Mouse (Mus musculus): ENCODE data around the gene Mlycd.

Gene Mlycd

DNA sequence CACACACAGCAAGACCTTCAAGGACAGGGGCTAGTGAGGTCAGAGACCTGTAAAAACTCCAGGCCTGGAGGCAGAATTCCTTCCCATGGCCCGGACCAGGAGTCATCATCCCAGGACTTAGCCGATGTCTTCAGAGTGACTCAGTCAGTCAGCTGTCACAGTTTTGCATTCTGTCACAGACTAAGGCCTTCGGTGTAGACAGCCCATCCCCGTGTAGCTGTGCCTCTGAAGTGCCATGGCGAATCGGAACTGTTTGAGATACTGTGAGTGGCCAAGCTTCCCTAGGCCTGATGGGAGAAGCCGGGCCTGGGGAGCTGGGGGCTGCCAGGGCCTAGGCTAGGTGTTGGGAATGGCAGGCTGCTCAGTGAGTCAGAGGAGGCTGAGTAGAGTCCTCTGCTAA is 36.0 kb downstream of the Mlycd start:
- DNase-seq (ENCODE audit: extremely low spot score, low read depth, low spot score): no peak

DNA sequence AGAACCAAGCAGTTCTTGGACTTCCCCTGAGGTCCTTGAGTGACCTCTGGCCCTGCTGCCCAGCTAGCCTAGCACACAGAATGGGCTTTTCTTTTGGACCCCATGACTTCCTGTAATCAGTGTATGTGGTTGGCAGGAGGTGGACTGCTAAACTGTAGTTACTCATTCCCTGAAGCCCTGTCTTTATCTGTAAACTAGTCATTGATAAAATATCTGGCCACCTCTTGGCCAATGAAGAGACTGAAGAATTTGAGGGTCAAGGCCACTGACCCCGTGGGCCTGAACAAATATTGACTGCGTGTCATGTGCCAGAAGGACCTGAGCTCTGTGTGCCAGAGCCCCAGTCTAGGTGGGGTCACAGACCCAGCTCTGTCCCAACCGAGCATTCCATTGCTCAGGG is 37.7 kb downstream of the Mlycd start:
- DNase-seq (ENCODE audit: extremely low spot score, low read depth, low spot score): no peak

DNA sequence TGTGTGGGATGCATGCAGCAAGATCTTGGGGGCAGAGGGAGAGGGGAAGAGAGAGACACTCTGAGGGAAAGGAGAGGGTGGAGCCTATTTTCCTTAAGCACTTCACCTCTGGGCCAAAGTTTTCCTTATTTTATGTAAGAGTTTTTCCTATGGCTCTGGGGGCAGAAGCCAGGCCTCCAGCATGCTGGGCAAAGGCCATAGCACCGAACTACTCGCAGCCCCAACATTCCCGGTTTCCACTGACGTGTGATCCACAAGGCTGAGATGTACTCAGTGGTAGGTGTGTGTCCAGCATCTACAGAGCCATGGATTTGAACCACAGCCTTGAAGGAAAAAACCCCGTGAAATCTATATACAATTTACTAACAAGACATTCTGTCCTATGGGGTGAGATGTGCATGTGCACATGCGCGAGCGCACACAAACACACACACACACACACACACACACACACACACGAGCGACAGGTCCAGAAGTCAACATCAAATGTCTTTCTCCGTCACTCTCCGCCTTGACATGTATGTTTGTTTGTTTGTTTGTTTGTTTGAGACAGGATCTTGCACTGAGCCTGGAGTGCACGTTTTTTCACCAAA is 39.0 kb downstream of the Mlycd start, which contains the start of gene Osgin1:
Gene Osgin1, plus strand, starts transcription at position 543 of the 593 bp plus-strand sequence.
- DNase-seq (ENCODE audit: extremely low spot score, low read depth, low spot score): no peak

DNA sequence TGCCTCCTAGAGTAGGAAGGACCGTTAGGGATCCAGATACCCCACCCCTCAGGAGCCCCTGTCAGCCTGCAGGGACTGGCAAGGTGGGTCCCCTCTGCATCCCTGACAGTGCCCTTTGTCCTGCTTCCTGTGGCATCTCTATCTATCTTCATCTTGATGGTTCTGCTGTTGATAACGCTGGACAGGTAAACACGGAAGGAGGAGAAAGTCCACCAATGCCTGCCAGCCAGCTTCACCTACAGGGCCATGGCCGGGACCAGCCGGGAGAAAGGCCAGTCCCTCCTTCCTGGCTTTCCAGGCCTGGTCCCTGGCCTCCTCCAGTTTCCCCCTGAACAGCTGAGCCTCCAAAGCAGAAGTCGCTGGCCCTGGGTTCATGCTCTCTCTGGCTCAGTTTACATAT is 39.9 kb downstream of the Mlycd start:
- DNase-seq (ENCODE audit: extremely low spot score, low read depth, low spot score): no peak

GRCm38 (mm10) chr8:119435527-119435926 is 40.8 kb downstream of the Mlycd start:
- no peak for DNase-seq (ENCODE audit: extremely low spot score, low read depth, low spot score)

- no peak for DNase-seq (ENCODE audit: extremely low spot score, low read depth, low spot score)
These were observed 41.7 kb downstream of the Mlycd start for GRCm38 (mm10) chr8:119436331-119436730.

- DNase-seq (ENCODE audit: extremely low spot score, low read depth, low spot score): no peak
These were observed 42.3 kb downstream of the Mlycd start for GRCm38 (mm10) chr8:119436933-119437332.

DNA sequence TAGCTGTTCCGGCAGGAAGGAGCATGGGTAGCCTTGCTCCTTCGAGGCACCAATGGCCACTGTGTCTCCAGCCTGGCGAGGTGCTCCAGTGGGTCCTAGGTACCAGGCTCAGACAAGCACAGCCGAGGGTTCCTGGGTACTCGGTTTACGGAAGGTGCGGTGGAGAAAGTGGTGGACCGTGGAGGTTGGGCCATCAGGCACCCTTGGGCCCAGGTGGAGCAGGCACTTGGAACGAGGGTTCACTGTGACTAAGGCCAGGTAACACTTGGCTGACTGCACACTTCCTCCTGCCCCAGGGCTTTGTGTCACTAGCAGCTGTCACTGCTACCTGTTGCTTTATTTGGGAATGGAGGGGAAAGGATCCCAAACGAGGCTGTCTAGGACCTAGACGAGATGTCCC is 42.8 kb downstream of the Mlycd start:
- no peak for DNase-seq (ENCODE audit: extremely low spot score, low read depth, low spot score)

- DNase-seq (ENCODE audit: extremely low spot score, low read depth, low spot score): no peak
These were observed 44.2 kb downstream of the Mlycd start for GRCm38 (mm10) chr8:119438876-119439275.

DNA sequence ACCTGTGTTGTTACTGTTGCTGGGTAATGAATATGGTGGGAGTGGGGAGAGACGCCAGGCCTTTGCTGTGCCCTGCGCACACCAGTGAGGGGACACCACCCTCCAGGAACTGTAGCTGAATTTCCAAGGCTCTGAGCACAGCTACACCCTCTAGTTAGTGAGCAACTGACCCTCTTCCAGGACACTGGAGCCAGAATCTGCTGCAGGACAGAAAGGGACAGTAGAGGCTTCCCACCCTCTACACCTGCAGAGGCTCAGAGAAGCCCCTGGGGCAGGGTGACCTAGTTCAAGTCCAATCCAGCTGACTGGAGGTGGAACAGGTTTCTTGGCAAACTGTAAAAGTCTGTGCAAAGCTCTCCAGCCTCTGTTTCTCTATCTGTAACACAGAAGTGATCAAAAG is 44.7 kb downstream of the Mlycd start:
- no peak for DNase-seq (ENCODE audit: extremely low spot score, low read depth, low spot score)

DNA sequence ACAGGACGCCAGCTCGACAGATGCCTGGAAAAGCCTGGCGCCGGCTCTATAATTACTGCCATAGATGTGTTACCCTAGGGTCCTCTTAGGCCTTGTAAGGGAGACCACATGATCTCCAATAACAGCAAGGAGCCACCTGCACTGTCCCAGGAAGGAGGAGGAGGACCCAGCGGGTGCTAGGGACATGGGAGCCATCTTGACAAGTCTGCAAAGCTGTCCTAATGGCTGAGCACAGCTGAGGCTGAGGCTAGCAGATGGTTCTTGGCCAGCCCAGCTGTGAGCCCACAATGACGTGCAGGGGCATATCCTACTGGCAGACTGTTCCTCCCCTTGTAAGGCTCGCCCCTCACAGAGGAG is 45.2 kb downstream of the Mlycd start:
- no peak for DNase-seq (ENCODE audit: extremely low spot score, low read depth, low spot score)

DNA sequence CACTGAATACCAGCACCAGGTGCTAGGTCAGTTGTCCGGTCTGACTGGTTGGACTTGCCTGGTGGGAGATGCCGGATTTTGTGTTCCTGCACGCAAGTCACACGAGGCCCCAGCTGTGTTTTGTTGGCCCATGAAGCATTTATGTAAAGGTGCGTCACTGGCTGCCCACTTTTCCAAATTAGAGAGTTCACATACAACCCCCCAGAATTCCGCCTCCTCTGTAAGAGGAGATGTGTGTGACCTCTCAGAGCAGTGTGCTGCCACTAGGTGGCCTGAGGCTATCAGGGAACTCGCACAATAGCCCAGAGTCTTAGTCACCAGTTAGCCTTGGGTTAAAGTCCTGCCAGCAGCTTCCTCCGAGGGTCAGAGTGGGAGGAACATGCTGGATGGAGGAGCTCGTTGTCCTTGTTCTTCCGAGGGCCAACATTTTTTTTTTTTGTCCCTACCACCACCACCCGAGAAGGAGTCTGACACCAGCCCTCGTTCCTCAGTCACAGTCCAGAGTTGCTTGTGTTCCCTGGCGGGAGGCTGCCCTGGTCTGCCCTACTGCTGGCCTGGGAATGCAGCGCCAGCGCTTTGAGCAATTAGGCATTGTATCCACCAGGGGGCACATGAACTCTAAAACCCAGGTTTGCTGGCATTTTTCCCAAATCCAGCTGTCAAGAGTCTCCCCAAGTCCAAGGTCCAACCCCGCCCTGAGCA is 45.7 kb downstream of the Mlycd start:
- peak; percentile 79 for DNase-seq (ENCODE audit: extremely low spot score, low read depth, low spot score)

- no peak for DNase-seq (ENCODE audit: extremely low spot score, low read depth, low spot score)
These were observed 46.2 kb downstream of the Mlycd start for GRCm38 (mm10) chr8:119440952-119441270.

GRCm38 (mm10) chr8:119442013-119442412 is 47.3 kb downstream of the Mlycd start:
- no peak for DNase-seq (ENCODE audit: extremely low spot score, low read depth, low spot score)

GRCm38 (mm10) chr8:119442970-119443369 is 48.3 kb downstream of the Mlycd start:
- DNase-seq (ENCODE audit: extremely low spot score, low read depth, low spot score): no peak

GRCm38 (mm10) chr8:119446211-119446989 is 51.7 kb downstream of the Mlycd start, which contains the start of gene Necab2:
Necab2 (plus strand) TSS chr8:119446719.
- DNase-seq (ENCODE audit: extremely low spot score, low read depth, low spot score): peak; percentile 62

DNA sequence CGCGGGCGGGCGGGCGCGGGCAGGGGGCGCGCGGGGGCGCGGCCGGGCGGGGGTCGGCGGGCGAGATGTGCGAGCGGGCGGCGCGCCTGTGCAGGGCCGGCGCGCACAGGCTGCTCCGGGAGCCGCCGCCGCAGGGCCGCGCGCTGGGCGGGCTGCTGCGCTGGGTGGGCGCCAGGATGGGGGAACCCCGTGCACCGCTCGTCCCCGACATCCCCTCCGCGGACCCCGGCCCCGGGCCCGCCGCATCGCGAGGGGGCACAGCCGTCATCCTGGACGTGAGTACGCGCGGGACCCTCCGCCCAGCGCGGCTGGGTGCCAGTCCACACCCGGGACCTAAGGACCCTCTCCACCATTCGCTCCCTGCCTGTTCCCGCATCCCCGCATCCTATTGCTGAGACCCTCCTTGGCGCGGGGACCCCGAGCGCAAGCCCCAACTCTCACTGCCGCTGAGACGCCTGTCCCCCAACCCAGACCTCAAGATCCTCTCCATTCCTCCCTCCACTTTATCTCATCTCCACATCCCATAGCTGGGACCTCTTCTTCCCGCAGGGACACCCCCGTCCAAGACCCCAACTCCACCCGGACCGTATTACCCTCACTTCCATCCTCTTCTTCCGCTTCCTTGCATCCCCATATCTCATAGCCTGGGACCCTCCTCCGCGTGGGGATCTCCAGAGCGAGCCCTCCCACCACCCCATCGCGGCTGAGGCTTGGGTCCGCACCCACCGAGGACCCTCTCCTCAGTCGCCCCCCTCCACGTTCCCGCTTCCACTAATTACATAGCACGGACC is 52.5 kb downstream of the Mlycd start:
- DNase-seq (ENCODE audit: extremely low spot score, low read depth, low spot score): no peak

DNA sequence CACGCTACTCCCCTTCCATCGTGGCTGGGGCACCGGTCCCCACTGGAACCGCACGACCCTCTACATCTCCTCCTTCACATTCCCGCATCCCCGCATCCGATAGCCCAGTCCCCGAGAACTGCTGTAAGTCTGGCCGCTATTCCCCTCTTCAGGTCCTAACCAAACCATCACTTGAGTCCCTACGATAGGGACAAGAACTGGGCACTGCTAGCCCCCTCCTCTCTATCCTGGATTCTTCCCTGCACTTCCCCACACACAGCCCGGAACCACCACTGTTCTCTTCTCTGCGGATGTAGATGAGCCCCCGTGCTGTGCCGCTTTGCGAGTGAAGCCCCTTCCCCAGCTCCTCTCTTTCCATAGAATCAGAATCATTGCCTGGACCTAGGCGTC is 53.1 kb downstream of the Mlycd start:
- no peak for DNase-seq (ENCODE audit: extremely low spot score, low read depth, low spot score)

DNA sequence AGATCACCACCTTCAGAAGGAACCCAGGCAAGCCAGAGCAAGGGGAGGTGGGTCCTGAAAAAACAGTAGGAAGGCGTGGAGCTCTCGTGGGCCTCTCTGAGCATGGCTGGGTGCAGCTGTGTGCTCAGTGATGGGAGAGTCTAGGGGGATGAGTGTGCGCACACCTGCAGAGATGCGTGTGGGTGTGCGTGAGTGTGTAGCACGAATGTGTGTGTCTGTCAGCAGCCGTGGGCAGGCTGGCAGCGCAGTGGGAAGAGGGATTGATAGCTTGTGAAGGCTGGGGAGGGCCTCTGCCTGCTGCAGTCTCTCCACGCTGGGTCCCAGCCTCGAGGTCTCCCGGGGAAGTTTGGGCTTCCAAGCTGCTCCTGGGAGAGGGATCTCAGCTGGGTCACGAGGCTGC is 54.9 kb downstream of the Mlycd start:
- DNase-seq (ENCODE audit: extremely low spot score, low read depth, low spot score): no peak

DNA sequence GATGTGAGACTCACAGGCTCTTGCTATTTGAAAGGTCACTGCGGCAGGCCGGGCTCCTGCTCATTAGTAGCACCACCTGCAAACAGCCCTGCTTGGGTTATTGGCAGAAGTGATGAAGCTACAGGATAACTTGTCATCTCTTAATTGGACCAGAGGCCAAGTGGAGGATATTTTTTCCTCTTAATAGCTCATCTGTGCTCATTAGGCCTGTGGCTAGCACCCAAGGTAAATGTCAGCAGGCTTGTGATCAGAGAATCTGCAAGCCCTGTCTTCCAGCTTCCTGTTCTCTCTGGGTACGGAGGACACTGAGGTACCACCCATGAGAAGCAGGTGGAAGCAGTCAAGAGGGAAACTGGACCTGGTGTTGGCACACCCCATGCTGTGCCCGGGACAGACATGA is 56.5 kb downstream of the Mlycd start:
- DNase-seq (ENCODE audit: extremely low spot score, low read depth, low spot score): no peak

DNA sequence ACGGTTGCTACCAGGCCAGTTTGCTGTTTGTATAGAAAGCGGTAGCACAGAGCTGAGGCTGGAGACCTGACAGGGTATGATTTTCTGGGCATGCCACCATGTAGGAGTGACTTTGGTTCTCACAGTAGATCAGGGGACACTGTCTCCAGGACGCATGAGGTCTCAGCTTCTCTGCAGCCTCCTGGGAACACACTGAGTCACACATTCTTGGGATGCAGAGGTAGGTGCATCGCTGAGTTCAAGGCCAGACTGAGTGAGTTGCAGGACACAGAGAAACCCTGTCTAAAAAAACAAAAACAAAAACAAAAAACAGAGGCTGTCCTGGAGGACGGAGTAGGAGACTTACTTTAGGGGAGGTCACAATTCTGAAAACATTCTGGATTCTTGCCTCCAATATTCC is 58.2 kb downstream of the Mlycd start:
- DNase-seq (ENCODE audit: extremely low spot score, low read depth, low spot score): no peak
